Mouse (Mus musculus) G1E (cell line): Measurements from ENCODE around the gene Snx18.

Source experiments
- CTCF ChIP-seq: IDR thresholded peaks from 2 replicates; pipeline ENCODE4 v1.5.1; 2012; ENCODE audit warnings: low read depth, low read length, inconsistent platforms, mixed read lengths
- GATA1 ChIP-seq: IDR thresholded peaks from 2 replicates; pipeline ENCODE4 v1.6.1; 2012; ENCODE audit warnings: borderline replicate concordance, low read length, inconsistent platforms, mixed read lengths
- POLR2AphosphoS5 ChIP-seq: IDR thresholded peaks from 2 replicates; pipeline ENCODE4 v1.6.1; 2012; ENCODE audit warnings: low read depth, low read length, inconsistent platforms; ENCODE audit not compliant: insufficient replicate concordance
- TAL1 ChIP-seq: conservative IDR thresholded peaks from 2 replicates; pipeline ENCODE4 v1.6.1; 2012; ENCODE audit warnings: low read depth, low read length, inconsistent platforms, mixed read lengths

- TF ChIP-seq CTCF (no peak), GATA1 (no peak), TAL1 (no peak), POLR2AphosphoS5 (no peak)
Observed at GRCm38 (mm10) chr13:113627601-113628000, 9.2 kb upstream of the Snx18 start.
